Comparison of ENCODE assay signal across 15 mouse cellular contexts in the genomic region with DNA sequence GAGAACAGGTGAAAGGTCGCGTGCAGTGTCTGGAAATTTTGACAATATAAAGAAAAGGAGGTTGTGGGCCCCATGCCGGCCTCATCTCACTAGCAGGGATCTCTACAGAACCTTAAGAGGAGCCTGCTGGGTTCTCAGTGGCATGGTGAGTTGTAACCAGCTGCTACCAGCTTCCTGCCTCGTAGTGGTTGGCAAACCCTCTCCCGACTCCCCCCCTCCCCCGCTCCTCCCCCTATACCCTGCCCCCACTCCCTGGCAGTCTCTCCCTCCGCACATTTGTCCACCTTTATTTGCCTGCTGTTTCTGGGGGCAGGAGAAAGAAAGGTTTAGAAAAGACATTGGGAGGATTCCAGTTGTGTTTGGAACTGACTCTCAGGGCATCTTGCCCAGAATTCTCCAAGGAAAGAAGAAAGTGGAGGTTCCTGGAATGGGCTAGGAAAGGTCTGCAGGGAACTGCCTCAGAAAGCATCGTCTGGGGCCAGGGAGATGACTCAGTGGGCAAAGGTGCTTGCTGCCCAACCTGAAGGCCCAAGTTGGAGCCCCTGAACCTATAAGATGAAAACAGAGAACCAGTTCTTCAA. TPM values are rescaled to one million over a fixed set of nuclear protein-coding genes. Genes with fewer than 3 reads are reported as not detected.
A peak's percentile ranks its signal among the peaks of the same experiment; 100 is the strongest.
DNase-seq lines count a peak whose midpoint lies in the region; ATAC-seq and TF ChIP-seq lines count a peak whose summit lies in the region.
"Had no signal": no experiment of that assay in that cellular context is flagged by ENCODE, and none has a peak within 500 bp of the region (broad histone marks: within the 10 kb centered on the region; RNA-seq: fewer than 3 reads in every experiment).

No protein-coding gene starts in this region.

- H3K9ac ChIP-seq in forebrain, embryonic 11.5 days (ENCODE audit: low read length), result no peak overlapping the region
- no peak overlapping the region for H3K9ac ChIP-seq in midbrain, embryonic 11.5 days (ENCODE audit: low read length)
- no peak overlapping the region for H3K9ac ChIP-seq in hindbrain, postnatal 0 days (replicated peaks; ENCODE audit: low read length)
- no peak overlapping the region for H3K9ac ChIP-seq in stomach, embryonic 15.5 days

- no peak overlapping the region for H3K4me3 ChIP-seq in forebrain, embryonic 10.5 days
- no peak overlapping the region for H3K4me3 ChIP-seq in forebrain, embryonic 11.5 days (ENCODE audit: low read depth, low read length)
- H3K4me3 ChIP-seq in midbrain, embryonic 10.5 days, result no peak overlapping the region
- H3K4me3 ChIP-seq in midbrain, embryonic 11.5 days (ENCODE audit: low read depth, low read length), result no peak overlapping the region
- no peak overlapping the region for H3K4me3 ChIP-seq in hindbrain, postnatal 0 days (ENCODE audit: low read length)
- H3K4me3 ChIP-seq in stomach, embryonic 15.5 days (replicated peaks), result no peak overlapping the region

- no peak for TF ChIP-seq CTCF in hindbrain, postnatal 0 days (IDR thresholded peaks at IDR 0.05; ENCODE audit: low read depth)

- WGBS in forebrain, embryonic 10.5 days, result 44% methylated on average over 8 of the region's 8 CpGs
- 40% methylated on average over 8 of the region's 8 CpGs for WGBS in forebrain, embryonic 11.5 days
- 40% methylated on average over 8 of the region's 8 CpGs for WGBS in midbrain, embryonic 10.5 days
- WGBS in midbrain, embryonic 11.5 days, result 29% methylated on average over 8 of the region's 8 CpGs
- WGBS in hindbrain, postnatal 0 days, result 20% methylated on average over 7 of the region's 8 CpGs
- WGBS in stomach, embryonic 15.5 days, result 34% methylated on average over 8 of the region's 8 CpGs

- peaks cover 86% of the 10 kb centered on the region for H3K27me3 ChIP-seq in forebrain, embryonic 10.5 days (ENCODE audit: poor library complexity, severe bottlenecking)
- H3K27me3 ChIP-seq in forebrain, embryonic 11.5 days (ENCODE audit: control insufficient read depth, insufficient read depth, low read length), result no peaks in the 10 kb centered on the region
- peaks cover 69% of the 10 kb centered on the region for H3K27me3 ChIP-seq in midbrain, embryonic 10.5 days (ENCODE audit: low read depth, poor library complexity, severe bottlenecking)
- no peaks in the 10 kb centered on the region; the same call in 1 of the 2 replicates for H3K27me3 ChIP-seq in midbrain, embryonic 11.5 days (ENCODE audit: control insufficient read depth, insufficient read depth, low read length)
- H3K27me3 ChIP-seq in hindbrain, postnatal 0 days (ENCODE audit: insufficient read depth, low read length), result no peaks in the 10 kb centered on the region
- peaks cover 8% of the 10 kb centered on the region; the same call in 1 of the 2 replicates for H3K27me3 ChIP-seq in stomach, embryonic 15.5 days (replicated peaks)

- H3K27ac ChIP-seq in forebrain, embryonic 10.5 days, result peak overlapping the region; percentile 48
- H3K27ac ChIP-seq in forebrain, embryonic 11.5 days (ENCODE audit: low read depth, low read length), result no peak overlapping the region
- peak overlapping the region; percentile 67 for H3K27ac ChIP-seq in midbrain, embryonic 10.5 days (replicated peaks)
- no peak overlapping the region for H3K27ac ChIP-seq in midbrain, embryonic 11.5 days (ENCODE audit: low read depth, low read length)
- peak overlapping the region; percentile 56; the same call in 1 of the 2 replicates for H3K27ac ChIP-seq in hindbrain, postnatal 0 days
- H3K27ac ChIP-seq in stomach, embryonic 15.5 days, result peak overlapping the region; percentile 31
- H3K27ac ChIP-seq: macrophage had no signal

- H3K9me3 ChIP-seq in forebrain, embryonic 10.5 days, result no peaks in the 10 kb centered on the region
- H3K9me3 ChIP-seq in forebrain, embryonic 11.5 days (ENCODE audit: control insufficient read depth, low read length), result no peaks in the 10 kb centered on the region
- H3K9me3 ChIP-seq in midbrain, embryonic 10.5 days (replicated peaks), result no peaks in the 10 kb centered on the region
- H3K9me3 ChIP-seq in midbrain, embryonic 11.5 days (ENCODE audit: control insufficient read depth, low read length), result no peaks in the 10 kb centered on the region
- no peaks in the 10 kb centered on the region for H3K9me3 ChIP-seq in hindbrain, postnatal 0 days (ENCODE audit: low read length)
- H3K9me3 ChIP-seq in stomach, embryonic 15.5 days, result no peaks in the 10 kb centered on the region

- peaks cover 48% of the 10 kb centered on the region for H3K4me1 ChIP-seq in forebrain, embryonic 10.5 days
- peaks cover 21% of the 10 kb centered on the region for H3K4me1 ChIP-seq in forebrain, embryonic 11.5 days (replicated peaks; ENCODE audit: control insufficient read depth, insufficient read depth, low read length)
- peaks cover 57% of the 10 kb centered on the region for H3K4me1 ChIP-seq in midbrain, embryonic 10.5 days
- peaks cover 35% of the 10 kb centered on the region for H3K4me1 ChIP-seq in midbrain, embryonic 11.5 days (ENCODE audit: control insufficient read depth, insufficient read depth, low read length)
- peaks cover 26% of the 10 kb centered on the region for H3K4me1 ChIP-seq in hindbrain, postnatal 0 days (ENCODE audit: insufficient read depth, low read length)
- peaks cover 11% of the 10 kb centered on the region for H3K4me1 ChIP-seq in stomach, embryonic 15.5 days

- no peak overlapping the region for H3K4me2 ChIP-seq in forebrain, embryonic 11.5 days (ENCODE audit: low read depth, low read length, severe bottlenecking)
- no peak overlapping the region for H3K4me2 ChIP-seq in midbrain, embryonic 11.5 days
- no peak overlapping the region for H3K4me2 ChIP-seq in hindbrain, postnatal 0 days (ENCODE audit: low read depth, low read length)
- no peak overlapping the region for H3K4me2 ChIP-seq in stomach, embryonic 15.5 days

- H3K36me3 ChIP-seq in forebrain, embryonic 10.5 days (replicated peaks), result no peaks in the 10 kb centered on the region
- no peaks in the 10 kb centered on the region for H3K36me3 ChIP-seq in forebrain, embryonic 11.5 days (ENCODE audit: control insufficient read depth, insufficient read depth, low read length)
- no peaks in the 10 kb centered on the region for H3K36me3 ChIP-seq in midbrain, embryonic 10.5 days
- no peaks in the 10 kb centered on the region for H3K36me3 ChIP-seq in midbrain, embryonic 11.5 days (ENCODE audit: control insufficient read depth, insufficient read depth, low read length)
- no peaks in the 10 kb centered on the region for H3K36me3 ChIP-seq in hindbrain, postnatal 0 days (ENCODE audit: insufficient read depth, low read length)
- H3K36me3 ChIP-seq in stomach, embryonic 15.5 days, result no peaks in the 10 kb centered on the region

- ATAC-seq in forebrain, embryonic 11.5 days (replicated peaks; ENCODE audit: low FRiP score), result no peak
- no peak for ATAC-seq in midbrain, embryonic 11.5 days (ENCODE audit: low FRiP score)
- peak; percentile 55; the same call in 1 of the 2 replicates for ATAC-seq in hindbrain, postnatal 0 days
- no peak for ATAC-seq in stomach, embryonic 15.5 days (ENCODE audit: insufficient read depth, low FRiP score, low read depth)

- DNase-seq in forebrain, embryonic 10.5 days (ENCODE audit: extremely low spot score, low spot score), result no peak
- no peak for DNase-seq in forebrain, embryonic 11.5 days (ENCODE audit: low spot score)
- no peak for DNase-seq in midbrain, embryonic 10.5 days (ENCODE audit: low spot score)
- no peak for DNase-seq in midbrain, embryonic 11.5 days (ENCODE audit: low spot score, missing footprints)
- peak; percentile 55 for DNase-seq in hindbrain, postnatal 0 days (ENCODE audit: low spot score)
- no peak for DNase-seq in cerebellum, adult 18-20 months
- DNase-seq in cerebellum, adult 9-11 months, result no peak
- DNase-seq: heart, adult 18-20 months; spleen, adult 18-20 months; thymus, postnatal 4 days had no signal

RNA-seq across cellular contexts. Expression of a gene that starts 8.0 kb away (rescaled TPM):
- 10.0 and 10.1 TPM in 2 replicates for polyA plus RNA-seq in forebrain, embryonic 10.5 days (2016; fragmentation: Nextera tagmentation; extraction: Ambion mirVana)
- polyA plus RNA-seq in forebrain, embryonic 11.5 days (2014; fragmentation: Nextera tagmentation; extraction: Ambion mirVana), result 13.6 and 16.0 TPM in 2 replicates
- 9.0 and 16.5 TPM in 2 replicates for polyA plus RNA-seq in midbrain, embryonic 10.5 days (2016; fragmentation: Nextera tagmentation; extraction: Ambion mirVana)
- polyA plus RNA-seq in midbrain, embryonic 11.5 days (2014; fragmentation: Nextera tagmentation; extraction: Ambion mirVana), result 12.1 and 12.6 TPM in 2 replicates
- total RNA-seq in hindbrain, postnatal 0 days (2014; rRNA removed), result 2.8 and 6.8 TPM in 2 replicates
- 4.4 and 4.6 TPM in 2 replicates for polyA plus RNA-seq in hindbrain, postnatal 0 days (2015; fragmentation: Nextera tagmentation; extraction: Ambion mirVana)
- polyA plus RNA-seq in stomach, embryonic 15.5 days (2015; fragmentation: Nextera tagmentation; extraction: Ambion mirVana), result 16.4 and 23.3 TPM in 2 replicates
- total RNA-seq: common myeloid progenitor, adult 5-6 weeks; hematopoietic stem cell, adult 5-6 weeks had no signal
- polyA plus RNA-seq: C2C12, macrophage had no signal

RNA-seq across cellular contexts. Expression of a gene that starts 28.7 kb away (rescaled TPM):
- 2.8 and 4.3 TPM in 2 replicates for polyA plus RNA-seq in forebrain, embryonic 10.5 days (2016; fragmentation: Nextera tagmentation; extraction: Ambion mirVana)
- 14.3 and 16.7 TPM in 2 replicates for polyA plus RNA-seq in forebrain, embryonic 11.5 days (2014; fragmentation: Nextera tagmentation; extraction: Ambion mirVana)
- 3.5 and 7.1 TPM in 2 replicates for polyA plus RNA-seq in midbrain, embryonic 10.5 days (2016; fragmentation: Nextera tagmentation; extraction: Ambion mirVana)
- polyA plus RNA-seq in midbrain, embryonic 11.5 days (2014; fragmentation: Nextera tagmentation; extraction: Ambion mirVana), result 7.2 and 8.6 TPM in 2 replicates
- 175 and 177 TPM in 2 replicates for total RNA-seq in hindbrain, postnatal 0 days (2014; rRNA removed)
- polyA plus RNA-seq in hindbrain, postnatal 0 days (2015; fragmentation: Nextera tagmentation; extraction: Ambion mirVana), result 113 and 127 TPM in 2 replicates
- 1.7 and 1.8 TPM in 2 replicates for polyA plus RNA-seq in stomach, embryonic 15.5 days (2015; fragmentation: Nextera tagmentation; extraction: Ambion mirVana)
- total RNA-seq: common myeloid progenitor, adult 5-6 weeks; hematopoietic stem cell, adult 5-6 weeks had no signal
- polyA plus RNA-seq: C2C12, macrophage had no signal

Comparison
In these comparisons a context has a peak if more than half of its experiments do, and no peak if none do; other contexts are left out.
1. H3K27ac ChIP-seq: peak in forebrain, embryonic 10.5 days (single experiment), midbrain, embryonic 10.5 days (single experiment), hindbrain, postnatal 0 days (single experiment) and stomach, embryonic 15.5 days (single experiment); none in forebrain, embryonic 11.5 days (single experiment) and midbrain, embryonic 11.5 days (single experiment).